19 mouse cellular contexts compared by ENCODE assay signal in the genomic region with DNA sequence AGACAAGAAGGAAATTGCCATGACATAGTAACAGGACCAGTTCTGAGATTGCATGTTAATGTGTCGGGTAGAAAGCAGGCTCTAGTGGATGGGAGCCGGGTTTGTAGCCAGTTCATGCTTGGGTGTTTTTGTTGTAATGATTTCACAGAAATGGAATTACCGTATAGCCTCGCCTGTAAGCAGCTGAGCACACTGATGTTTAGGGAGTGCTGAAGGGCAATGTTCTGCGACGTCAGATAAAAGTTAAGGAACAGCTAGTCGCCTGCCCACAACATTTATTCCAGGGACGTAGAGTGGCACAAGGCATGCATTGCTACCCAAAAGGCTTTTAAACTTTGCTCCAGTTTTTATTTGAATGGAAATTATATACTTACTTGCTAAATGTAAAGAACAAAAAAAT.
"Had no signal": no experiment of that assay in that cellular context is flagged by ENCODE, and none has a peak within 500 bp of the region (broad histone marks: within the 10 kb centered on the region; RNA-seq: fewer than 3 reads in every experiment).

No protein-coding gene starts in this region.

- ATAC-seq: midbrain, embryonic 16.5 days had no signal

- H3K9ac ChIP-seq: lung, embryonic 14.5 days; midbrain, embryonic 12.5 days; neural tube, embryonic 13.5 days; neural tube, embryonic 15.5 days had no signal

- H3K27ac ChIP-seq: midbrain, embryonic 10.5 days; midbrain, embryonic 12.5 days; neural tube, embryonic 13.5 days; neural tube, embryonic 15.5 days had no signal

- H3K9me3 ChIP-seq: midbrain, embryonic 10.5 days; midbrain, embryonic 12.5 days; neural tube, embryonic 13.5 days; neural tube, embryonic 15.5 days had no signal

- DNase-seq: lung, adult 18-20 months; lung, embryonic 14.5 days; lung, postnatal 10 days; lung, postnatal 4 days; midbrain, embryonic 14.5 days; retina, postnatal 1 day; right cerebral cortex, adult 18-20 months; right cerebral cortex, postnatal 25 days; right cerebral cortex, postnatal 4 days; spleen, adult 18-20 months; thymus, adult 2 months; thymus, postnatal 25 days; thymus, postnatal 4 days had no signal

- H3K27me3 ChIP-seq: midbrain, embryonic 12.5 days; neural tube, embryonic 13.5 days; neural tube, embryonic 15.5 days had no signal

- H3K4me2 ChIP-seq: lung, embryonic 14.5 days; midbrain, embryonic 12.5 days; neural tube, embryonic 13.5 days; neural tube, embryonic 15.5 days had no signal

- H3K4me1 ChIP-seq: midbrain, embryonic 10.5 days; midbrain, embryonic 12.5 days had no signal

- H3K4me3 ChIP-seq: midbrain, embryonic 10.5 days; midbrain, embryonic 12.5 days; myocyte; neural tube, embryonic 13.5 days; neural tube, embryonic 15.5 days had no signal
